Mouse (Mus musculus): Measurements from ENCODE around the gene Znrf3. TPM values are rescaled to one million over a fixed set of nuclear protein-coding genes. Genes with fewer than 3 reads are reported as not detected.

Gene Znrf3
- total and polyA plus RNA-seq, 3 experiments: 2.1 to 7.7 (median 3.1) TPM

- Histone ChIP-seq H3K4me3 (ENCODE audit: low read depth, low read length) (no peak overlapping the region), H3K4me1 (ENCODE audit: insufficient read depth, low read depth, low read length) (peaks cover 19% of the 10 kb centered on the region), H3K9me3 (replicated peaks) (no peaks in the 10 kb centered on the region), H3K27me3 (ENCODE audit: insufficient read depth, low read length) (no peaks in the 10 kb centered on the region), H3K36me3 (replicated peaks) (peaks cover 5% of the 10 kb centered on the region)
- TF ChIP-seq TAL1 (conservative IDR thresholded peaks at IDR 0.05; ENCODE audit: low read depth, low read length) (no peak), GATA1 (IDR thresholded peaks at IDR 0.05; ENCODE audit: borderline replicate concordance, low read length) (no peak), GATA2 (IDR thresholded peaks at IDR 0.05; ENCODE audit: borderline replicate concordance, low read depth, low read length) (no peak), POLR2AphosphoS5 (IDR thresholded peaks at IDR 0.05; ENCODE audit: insufficient replicate concordance, low read depth, low read length) (no peak), CTCF (IDR thresholded peaks at IDR 0.05; ENCODE audit: low read depth, low read length) (no peak)
- DNase-seq (ENCODE audit: low spot score) (no peak), ATAC-seq (ENCODE audit: extremely low read depth, insufficient number of reproducible peaks, low FRiP score, poor library complexity, severe bottlenecking) (no peak)
Measured at GRCm38 (mm10) chr11:5430863-5431262, 13.8 kb downstream of the Znrf3 start.

- ATAC-seq (ENCODE audit: extremely low read depth, insufficient number of reproducible peaks, low FRiP score, poor library complexity, severe bottlenecking): no peak
- Histone ChIP-seq H3K36me3 (replicated peaks) (peaks cover 5% of the 10 kb centered on the region), H3K4me3 (ENCODE audit: low read depth, low read length) (no peak overlapping the region), H3K27me3 (ENCODE audit: insufficient read depth, low read length) (no peaks in the 10 kb centered on the region), H3K9me3 (replicated peaks) (no peaks in the 10 kb centered on the region), H3K4me1 (ENCODE audit: insufficient read depth, low read depth, low read length) (peaks cover 19% of the 10 kb centered on the region)
- DNase-seq (ENCODE audit: low spot score): no peak
- no peak for TF ChIP-seq POLR2AphosphoS5 (IDR thresholded peaks at IDR 0.05; ENCODE audit: insufficient replicate concordance, low read depth, low read length)
Measured at GRCm38 (mm10) chr11:5429396-5430190, 15.1 kb downstream of the Znrf3 start.

GRCm38 (mm10) chr11:5427251-5427650 lies 17.4 kb downstream of the Znrf3 start:
- Histone ChIP-seq H3K36me3 (replicated peaks) (peaks cover 2% of the 10 kb centered on the region), H3K4me1 (ENCODE audit: insufficient read depth, low read depth, low read length) (peaks cover 19% of the 10 kb centered on the region), H3K9me3 (replicated peaks) (no peaks in the 10 kb centered on the region), H3K4me3 (ENCODE audit: low read depth, low read length) (no peak overlapping the region), H3K27me3 (ENCODE audit: insufficient read depth, low read length) (no peaks in the 10 kb centered on the region)
- DNase-seq (ENCODE audit: low spot score) (no peak), ATAC-seq (ENCODE audit: extremely low read depth, insufficient number of reproducible peaks, low FRiP score, poor library complexity, severe bottlenecking) (no peak)
- TF ChIP-seq TAL1 (conservative IDR thresholded peaks at IDR 0.05; ENCODE audit: low read depth, low read length) (no peak), GATA2 (IDR thresholded peaks at IDR 0.05; ENCODE audit: borderline replicate concordance, low read depth, low read length) (no peak), POLR2AphosphoS5 (IDR thresholded peaks at IDR 0.05; ENCODE audit: insufficient replicate concordance, low read depth, low read length) (no peak), CTCF (IDR thresholded peaks at IDR 0.05; ENCODE audit: low read depth, low read length) (no peak)

- H3K4me1 ChIP-seq (ENCODE audit: insufficient read depth, low read depth, low read length): peaks cover 17% of the 10 kb centered on the region
- TF ChIP-seq CTCF (IDR thresholded peaks at IDR 0.05; ENCODE audit: low read depth, low read length): no peak
- TF ChIP-seq TAL1 (conservative IDR thresholded peaks at IDR 0.05; ENCODE audit: low read depth, low read length): no peak
- no peak for TF ChIP-seq POLR2AphosphoS5 (IDR thresholded peaks at IDR 0.05; ENCODE audit: insufficient replicate concordance, low read depth, low read length)
Measured at GRCm38 (mm10) chr11:5426317-5426716, 18.3 kb downstream of the Znrf3 start.

GRCm38 (mm10) chr11:5425106-5425505 lies 19.5 kb downstream of the Znrf3 start:
- DNase-seq (ENCODE audit: low spot score) (no peak), ATAC-seq (ENCODE audit: extremely low read depth, insufficient number of reproducible peaks, low FRiP score, poor library complexity, severe bottlenecking) (no peak)
- Histone ChIP-seq H3K4me3 (ENCODE audit: low read depth, low read length) (no peak overlapping the region), H3K27me3 (ENCODE audit: insufficient read depth, low read length) (no peaks in the 10 kb centered on the region), H3K9me3 (replicated peaks) (no peaks in the 10 kb centered on the region), H3K36me3 (replicated peaks) (peaks cover 2% of the 10 kb centered on the region), H3K4me1 (ENCODE audit: insufficient read depth, low read depth, low read length) (peaks cover 10% of the 10 kb centered on the region)
- TF ChIP-seq TAL1 (conservative IDR thresholded peaks at IDR 0.05; ENCODE audit: low read depth, low read length) (no peak), GATA1 (IDR thresholded peaks at IDR 0.05; ENCODE audit: borderline replicate concordance, low read length) (no peak), CTCF (IDR thresholded peaks at IDR 0.05; ENCODE audit: low read depth, low read length) (no peak), POLR2AphosphoS5 (IDR thresholded peaks at IDR 0.05; ENCODE audit: insufficient replicate concordance, low read depth, low read length) (no peak), GATA2 (IDR thresholded peaks at IDR 0.05; ENCODE audit: borderline replicate concordance, low read depth, low read length) (no peak)

More at GRCm38 (mm10) chr11:5426317-5426716, 18.3 kb downstream of the Znrf3 start:
- ATAC-seq (ENCODE audit: extremely low read depth, insufficient number of reproducible peaks, low FRiP score, poor library complexity, severe bottlenecking): no peak
- Histone ChIP-seq H3K4me3 (ENCODE audit: low read depth, low read length) (no peak overlapping the region), H3K36me3 (replicated peaks) (peaks cover 2% of the 10 kb centered on the region), H3K27me3 (ENCODE audit: insufficient read depth, low read length) (no peaks in the 10 kb centered on the region), H3K9me3 (replicated peaks) (no peaks in the 10 kb centered on the region)
- DNase-seq (ENCODE audit: low spot score): no peak

- Histone ChIP-seq H3K4me1 (ENCODE audit: insufficient read depth, low read depth, low read length) (peaks cover 5% of the 10 kb centered on the region; the same call in 1 of the 2 replicates), H3K4me3 (ENCODE audit: low read depth, low read length) (no peak overlapping the region), H3K9me3 (replicated peaks) (no peaks in the 10 kb centered on the region), H3K27me3 (ENCODE audit: insufficient read depth, low read length) (no peaks in the 10 kb centered on the region), H3K36me3 (replicated peaks) (peaks cover 2% of the 10 kb centered on the region)
- TF ChIP-seq CTCF (IDR thresholded peaks at IDR 0.05; ENCODE audit: low read depth, low read length) (no peak), TAL1 (conservative IDR thresholded peaks at IDR 0.05; ENCODE audit: low read depth, low read length) (no peak), POLR2AphosphoS5 (IDR thresholded peaks at IDR 0.05; ENCODE audit: insufficient replicate concordance, low read depth, low read length) (no peak), GATA1 (IDR thresholded peaks at IDR 0.05; ENCODE audit: borderline replicate concordance, low read length) (no peak), GATA2 (IDR thresholded peaks at IDR 0.05; ENCODE audit: borderline replicate concordance, low read depth, low read length) (no peak)
- ATAC-seq (ENCODE audit: extremely low read depth, insufficient number of reproducible peaks, low FRiP score, poor library complexity, severe bottlenecking): no peak
- no peak for DNase-seq (ENCODE audit: low spot score)
Measured at GRCm38 (mm10) chr11:5424185-5424584, 20.5 kb downstream of the Znrf3 start.

Measured in G1E (cell line).